Mouse (Mus musculus) heart, adult 8-10 months (tissue): ENCODE results near the gene Zbbx. TPM values are rescaled to one million over a fixed set of nuclear protein-coding genes. Genes with fewer than 3 reads are reported as not detected.

Source experiments
- DNase-seq: peaks from one replicate; pipeline ENCODE4 v3.0.0; 2022; ENCODE audit warnings: low spot score
- total RNA-seq, 4 experiments: library from RNA; stranded (reverse); gene quantifications; 2 replicates each; pipeline ENCODE4 v1.2.4; 2022

Zbbx gene
- not detected for total RNA-seq

- no peak for DNase-seq
Measured at GRCm38 (mm10) chr3:75164838-75165496, at the start of gene Zbbx. Zbbx (minus strand) TSS chr3:75165034.

DNA sequence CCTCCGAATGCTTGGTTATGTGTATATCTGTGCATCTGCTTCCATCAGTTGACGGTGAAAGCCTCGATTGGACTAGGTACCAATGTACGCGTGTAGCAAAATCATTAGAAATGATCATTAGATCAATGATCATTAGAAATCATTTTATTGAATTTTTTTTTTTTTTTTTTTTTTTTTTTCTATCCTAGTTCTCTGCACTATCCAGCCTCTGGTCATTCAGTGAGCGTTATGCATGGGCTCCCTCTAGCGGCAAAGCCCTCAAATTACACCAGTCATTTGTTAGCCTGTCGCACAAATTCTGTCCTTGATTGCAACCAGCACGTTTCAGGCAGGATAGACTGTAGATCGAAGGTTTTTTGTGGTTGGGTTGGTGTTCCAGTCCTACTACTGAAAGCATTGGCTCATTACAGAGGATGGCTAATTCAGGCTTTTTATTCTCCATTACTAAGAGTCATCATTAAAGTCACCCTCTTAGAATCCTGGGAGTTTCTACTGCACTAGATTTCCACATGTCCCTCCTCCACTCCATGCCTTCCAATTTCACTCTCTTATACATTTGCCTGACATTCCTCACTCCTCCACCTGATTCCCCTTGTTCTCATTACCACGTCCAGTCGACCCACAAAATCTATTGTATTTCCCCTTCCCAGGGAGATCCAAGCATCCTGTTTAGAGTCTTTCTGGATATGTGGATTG is 38.1 kb upstream of the Zbbx start:
- DNase-seq = peak; percentile 5

- DNase-seq = no peak
Measured at GRCm38 (mm10) chr3:75182606-75183005, 17.8 kb upstream of the Zbbx start.

GRCm38 (mm10) chr3:75141876-75142275 is 23.0 kb downstream of the Zbbx start:
- DNase-seq = no peak

DNA sequence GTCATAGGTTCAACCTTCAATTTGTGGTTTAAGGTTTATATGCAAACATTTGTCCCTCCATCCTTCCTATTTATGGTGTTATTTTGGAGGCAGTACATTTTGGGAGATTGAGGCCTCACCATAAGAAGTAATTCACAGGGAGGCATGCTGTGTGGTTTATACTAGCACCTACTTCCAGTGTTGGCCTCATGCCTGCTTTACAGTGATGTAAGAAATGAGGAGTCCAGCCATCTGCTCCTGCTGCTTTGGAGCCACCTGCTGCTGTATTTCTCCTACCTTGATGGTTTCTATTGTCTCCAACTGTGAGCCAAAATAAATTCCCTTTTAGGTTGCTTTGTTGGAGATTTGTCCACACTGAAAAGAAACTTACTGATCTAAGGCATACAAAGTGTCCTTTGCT is 60.0 kb downstream of the Zbbx start:
- no peak for DNase-seq

DNA sequence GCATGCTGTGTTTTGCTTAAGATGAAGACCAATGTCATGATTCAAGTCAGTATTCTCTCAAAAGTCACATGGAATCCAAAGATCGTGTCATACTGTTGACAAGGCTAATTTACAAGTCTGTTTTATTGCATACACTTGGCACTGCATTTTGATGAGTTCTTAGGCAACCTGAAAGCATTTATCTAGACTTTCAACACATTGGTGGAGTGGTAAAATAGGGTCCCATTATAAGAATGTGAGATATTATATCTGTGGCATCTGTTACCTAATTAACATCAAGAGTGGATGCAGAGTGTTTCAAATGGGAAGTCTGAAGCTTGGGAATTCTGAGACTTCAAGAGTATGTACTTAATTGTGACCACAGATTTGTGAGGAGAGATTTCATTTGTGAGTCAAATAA is 79.1 kb downstream of the Zbbx start:
- DNase-seq = no peak

GRCm38 (mm10) chr3:75078906-75079305 is 85.9 kb downstream of the Zbbx start:
- DNase-seq = no peak

- DNase-seq = no peak
Measured at GRCm38 (mm10) chr3:75009701-75010100, 155.1 kb downstream of the Zbbx start.

Other genes with a start within 250 kb of the Zbbx start
- gene Serpini2, start 105.0 kb upstream of the Zbbx start, total RNA-seq = not detected